Mouse (Mus musculus): ENCODE results near the gene Coq2.

Coq2 gene

DNA sequence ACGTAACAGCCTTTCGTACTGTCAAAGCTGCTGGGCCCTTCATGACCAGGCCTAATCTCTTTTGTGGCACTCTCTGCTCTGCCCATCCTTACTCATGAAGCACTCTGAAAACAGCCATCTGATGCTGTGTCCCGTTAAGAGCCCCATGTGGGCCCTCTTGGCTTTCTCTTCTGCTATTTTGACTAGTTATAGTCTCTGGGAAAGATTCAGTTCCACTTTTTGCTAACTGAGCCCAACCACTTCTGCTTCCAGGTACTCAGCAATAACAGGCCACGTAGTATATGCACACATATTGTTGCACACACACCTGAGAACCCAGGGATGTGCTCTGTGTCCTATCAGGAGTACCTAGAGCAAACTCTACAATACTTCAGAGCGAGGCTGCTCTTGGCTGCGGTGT is 11.9 kb downstream of the Coq2 start:
- no peak for DNase-seq (ENCODE audit: low read depth, low spot score)

DNA sequence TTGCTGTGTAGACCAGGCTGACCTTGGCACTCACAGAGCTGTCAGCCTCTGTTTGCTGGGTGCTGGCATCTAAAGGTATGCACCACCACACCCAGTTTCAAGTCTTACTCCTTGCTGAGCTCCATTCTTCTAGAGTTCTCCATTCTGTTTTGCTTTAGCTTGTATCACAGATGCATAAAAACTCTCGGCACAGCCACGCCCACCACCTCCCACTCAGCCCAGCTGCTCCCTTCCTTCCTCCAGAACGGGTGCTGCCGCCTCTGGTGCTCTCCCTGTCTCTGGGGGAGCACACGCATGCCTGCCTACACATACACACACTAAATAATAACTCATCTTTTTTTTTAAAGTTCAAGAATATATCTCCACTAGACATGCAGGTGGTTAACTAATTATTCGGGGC is 16.5 kb downstream of the Coq2 start:
- DNase-seq (ENCODE audit: low read depth, low spot score) = no peak

DNA sequence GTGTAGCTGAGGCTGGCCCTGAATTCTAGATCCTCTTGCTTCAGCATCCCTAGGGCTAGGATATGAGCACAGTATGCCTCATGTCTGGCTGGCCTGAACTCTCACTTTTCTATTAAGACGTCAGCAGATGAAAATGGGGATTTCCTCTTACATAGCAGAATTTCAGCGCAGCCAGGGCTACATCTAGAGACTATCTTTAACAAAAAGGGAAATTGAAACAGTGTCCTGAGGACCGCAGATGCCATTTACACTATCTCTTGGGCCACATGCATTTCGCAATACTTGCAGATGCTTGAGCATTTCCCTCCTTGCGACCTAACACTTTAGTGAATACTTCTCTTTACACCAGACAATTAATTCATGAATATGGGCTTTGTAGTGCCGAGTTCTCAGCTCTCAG is 18.6 kb downstream of the Coq2 start:
- DNase-seq (ENCODE audit: low read depth, low spot score) = no peak

DNA sequence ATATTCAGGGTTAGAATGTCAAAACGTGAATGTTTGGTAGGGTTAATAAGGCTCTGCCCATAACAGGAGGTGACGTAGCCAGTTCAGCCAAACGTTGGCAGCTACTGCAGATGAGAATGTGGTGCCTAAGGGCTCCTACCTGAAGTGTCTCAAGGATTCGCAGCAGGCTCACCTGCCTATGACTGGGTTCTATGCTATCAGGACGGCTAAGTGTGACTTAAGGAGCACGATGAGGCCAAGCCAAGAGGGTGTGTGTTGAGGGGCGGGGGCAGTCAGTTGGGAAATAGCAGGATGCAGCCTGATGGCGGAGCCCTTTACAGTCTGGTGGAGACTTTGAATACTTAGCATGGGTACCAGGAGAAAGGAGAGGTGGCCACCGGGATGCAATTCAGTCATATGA is 22.6 kb downstream of the Coq2 start:
- no peak for DNase-seq (ENCODE audit: low read depth, low spot score)

DNA sequence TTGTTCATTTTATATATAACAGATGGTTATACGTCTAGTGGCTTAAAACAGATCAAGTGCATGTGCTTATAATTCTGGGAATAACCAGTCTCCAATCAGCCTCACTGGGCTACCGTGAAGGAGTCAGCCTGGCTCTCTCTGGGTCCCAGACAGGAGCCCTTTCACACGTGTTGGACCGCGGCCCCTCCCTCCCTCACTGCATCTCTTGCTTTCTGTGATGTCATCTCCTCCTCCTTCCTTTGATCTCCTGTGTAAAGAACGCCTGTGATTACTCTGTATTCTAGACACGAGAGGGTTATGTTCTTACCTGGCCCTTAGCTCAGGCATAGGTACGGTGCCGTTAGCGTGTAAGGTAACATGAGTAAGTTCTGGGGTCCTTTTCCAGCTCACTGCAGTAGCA is 23.5 kb downstream of the Coq2 start:
- DNase-seq (ENCODE audit: low read depth, low spot score) = no peak

DNA sequence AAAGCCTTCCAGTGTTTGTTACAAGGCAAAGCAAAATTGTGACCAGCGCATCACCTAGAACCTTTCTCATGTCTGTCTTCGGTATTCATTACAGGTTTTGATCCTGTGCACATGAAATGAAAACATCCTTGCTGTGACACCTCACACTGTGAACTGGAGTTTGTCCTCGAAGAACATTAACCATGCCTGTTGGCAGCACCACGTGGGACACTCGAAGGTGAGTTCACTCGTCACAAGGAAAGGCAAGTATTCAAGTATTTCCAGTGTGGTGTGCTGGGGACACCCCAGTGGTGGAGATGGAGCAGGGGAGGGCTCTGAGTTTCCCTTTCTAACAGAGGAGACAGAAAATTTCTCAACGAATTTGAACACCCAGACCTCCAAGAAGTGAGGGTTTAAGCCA is 24.0 kb downstream of the Coq2 start:
- DNase-seq (ENCODE audit: low read depth, low spot score) = no peak

DNA sequence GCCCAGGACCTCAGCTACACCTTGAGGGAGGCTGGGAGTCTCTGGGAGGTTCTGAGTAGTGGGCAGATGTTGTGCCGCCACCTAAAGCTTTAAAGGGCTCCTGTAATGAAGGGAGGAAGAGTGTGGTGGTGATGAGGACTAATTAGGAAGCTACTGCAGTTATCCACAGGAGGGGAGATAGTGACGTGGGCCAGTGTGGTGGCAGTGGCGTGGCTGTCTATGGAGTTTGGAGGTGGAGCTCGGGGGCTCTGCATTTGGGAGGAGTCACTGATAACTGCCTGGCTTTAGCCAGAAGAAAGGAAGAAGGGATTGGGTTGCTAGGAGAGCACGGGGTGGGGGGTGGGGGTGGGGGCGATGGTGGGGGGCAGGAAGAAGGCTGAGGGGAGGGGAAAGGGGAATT is 26.4 kb downstream of the Coq2 start:
- no peak for DNase-seq (ENCODE audit: low read depth, low spot score)

DNA sequence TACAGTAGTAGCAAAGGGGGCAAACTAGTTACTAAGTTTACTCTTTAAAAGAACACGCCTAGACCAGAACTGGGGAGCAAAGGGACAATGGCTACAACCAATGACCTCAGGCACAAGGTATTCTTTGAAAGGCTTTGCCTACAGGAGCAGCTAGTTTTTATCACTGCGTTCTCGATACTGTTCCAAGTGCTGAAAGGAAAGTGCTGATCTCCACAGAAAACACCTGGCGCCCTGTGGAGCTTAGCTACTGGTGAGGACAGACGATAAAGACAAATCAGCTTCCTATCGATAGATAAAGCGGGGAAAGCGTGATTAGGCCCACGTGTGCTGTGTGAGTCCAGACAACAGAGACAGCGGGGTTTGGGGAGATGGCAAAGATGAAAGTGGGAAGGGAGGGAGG is 26.9 kb downstream of the Coq2 start:
- DNase-seq (ENCODE audit: low read depth, low spot score) = no peak

DNA sequence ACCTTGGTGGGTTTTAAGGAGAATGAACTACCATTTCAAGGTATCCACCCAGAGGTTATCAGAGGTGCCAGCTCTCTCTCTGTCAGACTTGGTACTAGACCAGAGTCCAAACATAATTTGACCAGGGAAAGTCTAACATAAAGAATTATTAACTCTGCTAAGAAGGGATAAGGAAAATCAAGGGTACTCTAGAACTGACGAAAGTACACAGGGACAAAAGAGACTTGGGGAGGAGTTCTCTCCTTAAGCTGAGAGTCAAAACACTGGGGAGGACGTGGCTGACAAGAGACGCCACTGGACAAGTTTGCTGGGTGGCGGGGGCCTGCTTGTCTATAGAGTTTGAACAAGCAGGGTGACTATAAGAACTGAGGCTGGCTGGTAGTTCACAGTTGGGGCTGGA is 28.4 kb downstream of the Coq2 start:
- no peak for DNase-seq (ENCODE audit: low read depth, low spot score)

DNA sequence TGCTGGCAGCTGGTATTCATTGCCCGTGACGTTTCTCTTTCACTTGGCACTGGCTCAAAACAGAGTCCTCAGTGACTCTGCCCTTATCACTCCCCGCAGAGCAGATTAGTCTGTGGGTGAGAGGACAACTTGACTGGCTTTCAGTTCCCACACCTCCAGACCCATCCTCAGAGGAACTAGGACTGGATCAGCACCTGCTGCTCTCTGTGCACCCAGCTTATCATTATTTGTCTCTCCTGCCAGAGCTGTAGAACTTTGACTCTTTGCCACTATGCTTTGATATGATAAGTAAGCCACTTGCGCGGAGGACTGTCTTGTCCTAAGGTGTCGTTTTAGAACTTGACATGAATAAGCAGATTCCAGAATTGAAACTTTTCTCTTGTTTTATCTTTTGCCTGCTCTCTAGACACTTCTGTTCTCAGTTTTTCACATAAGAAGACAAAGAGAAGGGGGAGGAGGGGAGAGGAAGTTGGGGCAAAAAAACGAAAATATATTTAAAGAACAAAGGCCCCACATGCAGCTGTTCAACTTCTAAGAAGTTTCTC is 30.9 kb downstream of the Coq2 start:
- DNase-seq (ENCODE audit: low read depth, low spot score) = no peak

DNA sequence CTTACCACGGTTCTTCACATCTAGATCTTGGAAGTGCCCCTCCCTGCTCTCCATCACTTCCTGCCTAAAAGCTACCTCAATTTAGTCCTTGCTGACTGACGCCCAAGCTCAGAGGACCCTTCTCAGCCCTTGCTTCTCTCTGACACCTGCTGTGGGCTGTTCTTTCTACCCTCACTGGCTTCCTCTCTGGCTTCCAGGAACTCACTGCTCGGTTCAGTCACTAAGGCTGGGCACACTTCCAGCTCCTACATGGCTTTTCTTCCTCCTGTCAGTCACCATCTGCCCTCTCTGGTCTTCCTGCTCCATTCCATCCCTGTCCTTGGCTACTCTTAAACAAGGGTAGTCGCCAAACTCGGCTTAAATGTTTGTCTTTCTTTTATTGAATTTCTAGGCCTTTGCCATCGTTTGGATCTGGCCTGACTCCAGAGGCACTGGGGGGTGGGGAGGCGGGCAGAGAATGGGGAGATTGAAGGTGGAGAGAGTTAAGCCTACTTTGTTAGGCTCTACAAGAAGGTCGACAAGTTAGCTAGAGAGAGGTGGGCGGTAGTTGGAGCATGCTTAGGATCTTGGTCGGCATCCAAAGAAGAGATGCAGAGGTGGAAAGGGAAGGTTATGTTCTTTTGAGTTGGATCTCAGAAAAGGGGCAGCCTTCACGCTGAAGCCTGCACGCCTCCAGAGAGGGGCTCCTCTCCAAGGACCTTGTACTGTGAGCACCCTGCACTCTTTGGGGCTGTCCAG is 31.5 kb downstream of the Coq2 start:
- no peak for DNase-seq (ENCODE audit: low read depth, low spot score)

DNA sequence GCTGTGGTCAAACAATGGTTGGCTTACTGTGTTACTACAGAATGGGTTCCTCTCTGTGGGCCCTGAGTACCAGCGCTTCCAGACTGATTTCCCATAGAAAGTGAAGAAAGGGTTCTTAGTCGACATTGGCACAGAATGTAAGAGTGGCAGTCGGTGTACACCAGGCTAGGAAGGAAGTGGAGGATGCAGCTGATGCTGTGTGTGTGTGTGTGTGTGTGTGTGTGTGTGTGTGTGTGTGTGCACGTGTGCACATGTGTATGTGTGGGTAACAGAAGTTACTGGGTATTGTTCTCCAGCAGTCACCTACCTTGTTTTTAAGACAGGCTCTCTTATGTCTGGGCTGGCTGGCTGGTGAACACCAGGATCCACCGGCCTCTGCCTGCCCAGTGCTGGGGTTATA is 32.6 kb downstream of the Coq2 start:
- DNase-seq (ENCODE audit: low read depth, low spot score) = no peak

DNA sequence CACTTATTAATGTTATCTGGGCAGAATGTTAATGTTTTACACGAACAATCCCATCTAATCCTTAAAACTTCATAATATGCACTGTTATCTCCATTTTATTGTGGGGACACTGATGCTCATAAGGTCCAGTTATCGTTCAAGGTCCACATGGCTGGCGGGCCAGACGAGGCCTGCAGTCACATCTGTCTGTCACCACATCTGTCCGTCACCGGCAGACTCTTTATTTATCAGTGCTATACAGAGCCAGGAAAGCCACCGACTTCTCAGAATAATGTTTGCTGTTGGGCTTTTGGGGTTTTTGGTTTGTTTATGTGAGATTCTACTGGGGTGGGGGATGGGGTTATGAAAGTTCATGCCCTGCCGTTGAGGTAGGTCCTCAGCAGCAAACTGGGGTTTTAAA is 36.5 kb downstream of the Coq2 start:
- no peak for DNase-seq (ENCODE audit: low read depth, low spot score)

DNA sequence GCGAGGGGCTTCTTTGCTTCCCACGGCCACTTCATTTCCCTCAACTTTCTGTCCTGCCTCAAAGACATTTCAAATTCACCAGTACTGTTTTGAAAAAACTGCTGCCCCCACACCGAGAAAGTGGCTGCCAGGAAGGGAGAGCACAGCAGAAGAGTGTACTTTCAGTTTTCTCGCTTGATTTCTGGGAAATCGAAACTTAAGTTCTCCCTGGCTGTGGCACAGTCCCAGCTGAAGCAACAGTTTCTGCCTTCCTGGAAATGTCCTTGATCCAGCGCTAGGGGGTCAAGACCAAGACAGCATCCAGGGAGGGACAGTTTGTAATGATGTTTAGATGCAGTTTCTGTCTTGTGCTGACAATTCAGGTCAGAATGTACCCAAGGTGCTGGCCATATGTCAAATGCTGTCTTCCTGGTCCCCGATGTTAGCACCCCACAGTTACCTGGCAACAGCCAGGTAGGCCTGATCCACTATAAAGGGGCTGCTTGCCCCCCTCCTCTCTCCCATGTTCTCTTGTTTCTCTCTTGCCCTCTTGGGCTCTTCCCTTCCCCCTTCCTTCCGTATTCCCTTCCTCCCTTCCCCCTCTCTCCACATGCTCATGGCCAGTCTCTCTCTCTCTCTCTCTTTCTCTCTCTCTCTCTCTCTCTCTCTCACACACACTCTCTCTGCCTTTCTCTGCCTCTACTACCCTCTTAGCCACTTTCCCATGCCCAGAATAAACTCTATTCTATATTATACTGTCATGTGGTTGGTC is 38.0 kb downstream of the Coq2 start:
- no peak for DNase-seq (ENCODE audit: low read depth, low spot score)

DNA sequence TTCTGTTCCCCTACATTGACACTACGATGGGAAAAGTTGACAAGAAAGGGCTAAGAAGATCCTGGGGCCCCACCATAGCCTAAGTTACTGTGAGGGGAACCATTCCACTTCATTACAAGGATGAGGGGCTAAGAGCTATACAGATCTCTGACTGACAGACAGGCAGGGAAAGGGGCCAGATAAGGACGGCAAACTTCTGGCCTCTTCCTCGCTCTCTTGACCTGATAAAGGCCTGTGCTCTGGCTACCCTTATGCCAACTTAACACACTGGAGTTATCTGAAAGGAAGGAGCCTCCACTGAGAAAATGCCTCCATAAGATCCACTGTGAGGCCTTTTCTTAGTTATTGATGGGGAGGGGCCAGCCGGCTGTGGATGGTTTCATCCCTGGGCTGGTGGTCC is 39.0 kb downstream of the Coq2 start:
- DNase-seq (ENCODE audit: low read depth, low spot score) = no peak

DNA sequence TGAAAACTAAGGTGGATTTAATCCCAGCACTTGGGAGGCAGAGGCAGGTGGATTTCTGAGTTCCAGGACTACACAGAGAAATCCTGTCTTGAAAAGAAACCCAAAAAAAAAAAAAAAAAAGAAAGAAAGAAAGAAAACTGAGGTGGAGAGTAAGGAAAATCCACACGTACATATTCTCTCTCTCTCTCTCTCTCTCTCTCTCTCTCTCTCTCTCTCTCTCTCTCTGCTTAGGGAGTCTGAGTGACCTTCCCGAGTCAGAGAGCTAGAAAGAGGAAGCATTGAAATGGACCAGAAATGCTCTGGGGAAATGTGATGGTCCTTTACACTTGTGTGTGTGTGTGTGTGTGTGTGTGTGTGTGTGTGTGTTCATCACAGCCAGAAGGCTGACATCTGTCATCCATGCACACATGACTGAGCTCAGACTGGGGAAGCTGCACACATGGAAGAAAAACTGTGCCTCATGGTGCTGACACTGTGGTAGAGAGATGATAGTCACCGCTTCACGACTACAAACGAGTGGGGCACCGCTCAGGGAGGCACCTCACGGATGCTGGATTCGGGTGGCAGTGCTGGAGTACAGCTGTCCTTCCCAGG is 40.0 kb downstream of the Coq2 start:
- no peak for DNase-seq (ENCODE audit: low read depth, low spot score)

DNA sequence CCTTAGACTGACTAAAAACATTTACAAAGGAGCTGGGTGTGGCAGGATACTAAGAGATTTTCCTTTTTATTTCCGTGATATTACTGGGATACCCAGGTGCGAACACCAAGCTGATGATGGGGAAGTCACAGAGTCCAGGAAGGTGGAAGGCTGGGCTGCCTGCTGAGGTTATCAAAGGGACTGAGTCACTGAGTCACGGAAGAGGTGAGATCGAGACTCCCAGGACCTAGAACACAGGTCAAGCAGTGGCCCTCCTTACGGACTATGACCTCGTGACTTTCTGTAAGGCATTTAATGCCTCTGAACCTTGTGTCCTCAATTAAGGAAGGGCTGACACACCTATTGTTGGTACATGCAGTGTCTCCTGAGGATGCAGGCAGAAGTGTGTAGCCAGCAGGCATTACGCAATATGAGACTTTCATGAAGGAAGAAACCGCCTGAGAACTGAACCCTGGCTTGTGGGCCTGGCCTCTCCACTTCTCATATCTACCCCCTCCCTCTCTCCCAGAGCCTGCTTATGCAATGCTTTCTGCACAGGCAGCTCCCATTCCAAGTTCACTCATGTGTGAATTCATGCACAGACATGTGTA is 42.3 kb downstream of the Coq2 start:
- no peak for DNase-seq (ENCODE audit: low read depth, low spot score)

DNA sequence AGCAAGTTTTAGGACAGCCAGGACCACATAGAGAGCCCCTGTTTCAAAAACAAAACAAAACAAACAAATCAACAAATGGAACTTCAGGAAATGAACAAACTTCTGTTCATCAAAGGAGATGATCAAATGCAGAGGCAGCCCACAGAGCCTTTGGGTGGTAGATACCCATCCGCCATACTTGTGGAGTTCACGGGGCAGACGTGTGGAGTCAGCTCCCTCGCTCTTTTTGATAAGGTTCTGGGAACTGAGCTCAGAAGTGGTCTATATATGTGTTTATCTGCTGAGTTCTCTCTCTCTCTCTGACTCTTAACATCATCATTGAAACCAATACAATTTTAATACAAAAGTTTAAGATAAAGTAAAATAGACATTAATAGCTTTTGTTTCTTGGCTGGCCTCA is 46.1 kb downstream of the Coq2 start:
- no peak for DNase-seq (ENCODE audit: low read depth, low spot score)

DNA sequence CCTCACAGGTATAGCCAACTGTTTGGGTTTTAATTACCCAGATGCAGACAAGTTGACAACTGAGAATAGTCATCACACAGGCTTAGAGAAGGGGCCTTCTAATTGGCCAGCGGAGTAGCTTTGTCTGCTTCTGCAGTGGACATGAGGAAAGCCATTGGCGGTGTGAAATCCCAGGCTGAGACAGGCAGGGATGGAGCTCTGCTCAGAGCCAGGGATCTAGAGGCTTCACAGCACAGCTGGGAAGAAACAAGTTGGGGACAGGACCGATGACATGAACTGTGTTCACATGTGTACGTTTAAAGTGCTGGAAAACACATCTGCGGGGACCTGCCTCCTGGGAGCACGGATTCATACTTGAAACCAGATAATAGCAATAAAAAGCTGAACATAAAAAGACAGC is 48.4 kb downstream of the Coq2 start:
- DNase-seq (ENCODE audit: low read depth, low spot score) = no peak

DNA sequence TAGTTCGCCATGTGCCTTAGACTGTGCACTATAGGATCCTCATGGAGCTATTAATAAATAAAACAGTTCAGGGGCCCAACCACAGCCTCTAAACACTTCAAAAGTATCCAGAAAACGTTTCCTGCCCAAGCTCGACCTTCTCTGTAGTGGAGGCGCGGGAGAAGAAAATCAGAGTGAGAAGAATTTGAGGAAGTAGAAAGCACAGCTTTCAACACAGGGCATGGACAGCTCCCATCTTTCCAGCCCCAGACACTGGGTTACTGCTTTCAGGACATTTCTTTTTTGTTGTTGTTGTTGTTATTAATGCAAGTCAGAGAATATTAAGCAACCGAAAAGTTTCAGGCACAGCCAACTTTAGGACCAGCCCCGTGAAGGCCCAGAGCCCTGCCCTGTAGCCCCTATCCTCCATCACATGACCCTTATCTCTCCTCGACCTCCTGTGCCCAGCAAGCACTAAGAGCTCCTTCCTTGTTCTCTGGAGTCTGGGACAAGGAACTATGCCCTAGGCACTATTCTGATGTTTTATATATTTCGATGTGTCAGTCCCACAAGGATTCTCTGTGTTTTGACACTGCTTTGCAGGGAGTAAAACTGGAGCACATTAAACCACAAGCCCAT is 50.1 kb downstream of the Coq2 start:
- no peak for DNase-seq (ENCODE audit: low read depth, low spot score)

DNA sequence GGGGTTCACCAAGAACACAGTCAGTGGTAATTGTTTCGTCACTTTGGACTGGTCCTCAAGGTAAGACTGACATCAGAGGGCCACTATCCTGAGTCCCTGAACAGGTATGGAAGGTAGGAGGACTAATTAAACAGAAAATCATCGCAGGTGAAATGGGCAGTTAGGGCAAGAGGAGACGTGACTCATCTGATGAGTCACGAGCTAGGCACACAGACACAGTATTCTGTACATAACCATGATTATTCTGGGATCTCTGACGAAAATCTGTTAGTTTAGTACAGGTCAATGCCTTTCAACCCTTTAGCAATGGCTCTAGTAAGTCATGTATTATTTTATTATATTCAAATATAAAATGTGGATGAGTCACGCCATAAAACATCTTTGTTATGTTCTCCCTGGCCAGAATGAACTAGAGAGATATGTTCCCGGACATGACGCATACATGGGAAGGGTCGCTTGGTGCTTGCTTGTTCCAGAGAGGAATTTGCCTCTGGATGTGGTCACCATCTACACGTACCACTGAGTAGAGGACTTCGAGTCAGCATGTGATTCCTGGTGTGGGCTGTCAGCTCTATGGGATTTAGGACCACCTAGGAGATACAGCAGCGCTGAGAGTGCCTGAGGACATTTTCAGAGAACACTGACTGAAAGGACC is 52.3 kb downstream of the Coq2 start:
- no peak for DNase-seq (ENCODE audit: low read depth, low spot score)
